Mouse (Mus musculus) cerebral cortex, adult 2 months (tissue): ENCODE measurements around the gene Plrg1.

Experiments used
- WGBS: fragments of 180-500 bp; shearing (Covaris S2); methylation state at CpG from one replicate; pipeline ENCODE4 v1.1.7; 2018; 5-methylcytosine and 5-hydroxymethylcytosine counted together

The Plrg1 gene

DNA sequence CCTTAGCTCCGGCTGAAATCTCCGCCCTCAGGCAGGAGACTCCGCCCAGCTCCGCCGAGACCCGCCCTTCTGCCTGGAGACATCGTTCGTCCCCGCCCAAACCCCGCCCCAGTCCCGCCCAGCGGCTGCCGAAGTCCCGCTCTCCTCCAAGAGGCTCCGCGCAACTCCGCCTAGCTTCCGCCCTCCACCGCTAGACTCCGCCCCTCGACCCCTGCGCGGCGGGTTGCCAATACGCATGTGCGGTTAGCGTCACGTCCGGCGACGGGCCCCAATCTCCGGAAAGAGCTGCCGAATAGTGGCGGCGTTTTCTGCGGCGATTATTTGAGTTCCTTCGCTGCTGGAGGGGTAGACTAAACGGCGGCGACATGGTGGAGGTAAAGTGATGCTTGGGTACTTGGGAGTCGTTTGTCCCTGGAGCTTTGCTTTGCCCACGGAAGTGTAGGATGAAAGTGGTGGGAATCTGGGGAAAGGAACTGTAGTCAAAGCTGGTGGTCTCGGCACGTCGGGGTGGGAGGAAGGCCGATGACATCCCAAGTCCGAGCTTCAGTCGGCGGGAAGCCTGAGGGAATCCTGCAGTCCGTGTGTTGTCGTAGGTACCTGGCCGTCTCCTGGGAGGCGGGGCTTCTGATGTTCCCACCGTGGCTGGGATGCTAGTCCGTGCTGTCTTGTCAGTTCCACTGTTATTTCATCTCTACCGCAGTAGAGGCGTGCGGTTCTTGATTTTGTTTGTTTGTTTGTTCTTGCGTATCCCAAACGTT is at the start of gene Plrg1:
TSS of gene Plrg1 (plus strand) at position 242 of the 758 bp plus-strand sequence.
- under 1% methylated on average over 61 of the region's 61 CpGs for WGBS

DNA sequence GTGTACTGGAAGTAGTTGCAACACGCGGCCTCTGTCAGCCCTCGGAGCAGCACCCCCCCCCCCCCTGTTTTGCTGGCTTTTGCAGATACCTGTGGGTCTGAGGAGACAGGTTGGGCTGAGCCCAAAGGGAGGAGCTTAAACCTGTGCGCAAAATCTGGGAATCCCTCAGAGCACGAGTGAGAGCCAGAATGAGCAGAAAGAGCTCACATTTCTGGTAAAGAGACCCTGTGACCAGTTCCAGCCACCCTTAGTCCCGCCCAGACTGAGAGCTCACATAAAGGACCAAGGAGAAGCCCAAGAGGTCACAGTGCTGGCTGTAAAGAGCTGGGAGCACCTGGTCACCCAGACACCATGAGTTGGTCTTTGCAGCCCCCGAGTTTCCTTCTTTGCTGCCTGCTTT is 47.8 kb upstream of the Plrg1 start, which contains the start of gene Fgg:
TSS of gene Fgg (plus strand) at position 168 of the 400 bp plus-strand sequence.
- WGBS = 71% methylated on average over 7 of the region's 7 CpGs

DNA sequence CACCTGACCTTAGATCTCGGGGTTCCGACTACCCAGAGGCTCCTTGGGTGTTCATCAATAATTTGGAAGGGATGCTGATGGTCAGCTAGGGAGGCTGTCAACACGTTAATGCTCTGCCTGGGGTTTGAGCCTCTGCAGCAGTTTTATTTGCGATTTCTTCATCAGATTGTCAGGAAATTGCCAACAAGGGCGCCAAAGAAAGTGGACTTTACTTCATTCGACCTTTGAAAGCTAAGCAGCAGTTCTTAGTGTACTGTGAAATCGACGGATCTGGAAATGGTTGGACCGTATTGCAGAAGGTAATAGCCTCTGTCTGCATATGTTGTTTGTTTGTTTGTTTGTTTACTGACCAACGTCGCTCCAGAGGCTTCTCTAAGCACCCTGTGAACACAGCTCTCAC is 45.0 kb upstream of the Plrg1 start:
- WGBS = 81% methylated on average over 11 of the region's 11 CpGs

DNA sequence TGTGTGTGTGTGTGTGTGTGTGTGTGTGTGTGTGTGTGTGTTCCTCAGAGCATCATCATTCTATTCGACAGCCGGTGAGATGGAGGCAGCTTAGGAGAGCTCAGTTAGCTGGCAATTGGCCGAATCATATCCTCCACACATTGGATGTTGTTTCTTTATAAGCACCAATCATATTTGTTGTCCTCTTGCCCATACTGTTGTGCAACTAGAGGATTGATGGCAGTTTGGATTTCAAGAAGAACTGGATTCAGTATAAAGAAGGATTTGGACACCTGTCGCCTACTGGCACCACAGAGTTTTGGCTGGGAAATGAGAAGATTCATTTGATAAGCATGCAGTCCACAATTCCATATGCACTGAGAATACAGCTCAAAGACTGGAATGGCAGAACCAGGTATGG is 44.2 kb upstream of the Plrg1 start:
- 85% methylated on average over 4 of the region's 4 CpGs for WGBS

DNA sequence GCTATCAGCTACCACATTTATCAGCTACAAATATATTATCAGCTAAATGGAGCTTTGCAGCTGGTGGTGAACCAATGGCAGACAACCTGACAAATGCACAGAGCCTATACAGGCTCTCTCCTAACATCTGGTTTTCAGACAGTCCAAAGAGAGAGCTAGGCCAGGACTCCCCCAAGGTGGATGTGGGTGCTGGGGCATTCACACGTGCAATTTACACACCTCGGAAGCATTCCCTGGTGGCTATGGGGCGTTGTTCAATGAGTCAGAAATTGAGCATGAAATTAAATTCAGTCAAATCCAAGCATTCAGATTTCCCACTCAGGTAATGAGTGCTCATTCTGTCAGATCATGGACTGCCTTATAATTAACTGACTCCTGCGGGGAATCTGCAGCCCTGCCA is 43.8 kb upstream of the Plrg1 start:
- WGBS = 85% methylated on average over 4 of the region's 4 CpGs

DNA sequence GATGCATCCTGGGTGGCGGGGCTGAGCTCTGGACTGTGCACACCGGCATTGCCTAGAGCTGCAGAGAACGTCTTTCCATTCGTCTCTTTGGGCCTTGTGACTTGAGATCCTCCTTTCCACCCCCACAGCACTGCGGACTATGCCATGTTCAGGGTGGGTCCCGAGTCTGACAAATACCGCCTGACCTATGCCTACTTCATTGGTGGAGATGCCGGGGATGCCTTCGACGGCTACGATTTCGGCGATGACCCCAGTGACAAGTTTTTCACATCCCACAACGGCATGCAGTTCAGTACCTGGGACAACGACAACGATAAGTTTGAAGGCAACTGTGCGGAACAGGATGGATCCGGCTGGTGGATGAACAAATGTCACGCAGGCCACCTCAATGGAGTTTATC is 42.7 kb upstream of the Plrg1 start:
- 94% methylated on average over 19 of the region's 19 CpGs for WGBS

DNA sequence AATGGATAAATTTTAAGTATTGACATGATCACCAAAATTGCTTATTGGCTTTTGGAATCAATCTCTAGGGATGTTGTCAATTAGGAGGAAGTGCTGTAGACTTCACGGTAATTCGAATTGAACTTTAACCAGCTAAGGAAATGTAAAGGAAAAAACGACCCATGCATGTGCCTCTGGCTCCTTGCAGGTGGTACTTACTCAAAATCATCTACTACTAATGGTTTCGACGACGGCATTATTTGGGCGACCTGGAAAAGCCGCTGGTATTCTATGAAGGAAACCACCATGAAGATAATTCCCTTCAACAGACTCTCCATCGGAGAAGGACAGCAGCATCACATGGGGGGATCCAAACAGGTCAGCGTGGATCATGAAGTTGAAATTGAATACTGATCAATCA is 41.4 kb upstream of the Plrg1 start:
- 90% methylated on average over 10 of the region's 10 CpGs for WGBS

DNA sequence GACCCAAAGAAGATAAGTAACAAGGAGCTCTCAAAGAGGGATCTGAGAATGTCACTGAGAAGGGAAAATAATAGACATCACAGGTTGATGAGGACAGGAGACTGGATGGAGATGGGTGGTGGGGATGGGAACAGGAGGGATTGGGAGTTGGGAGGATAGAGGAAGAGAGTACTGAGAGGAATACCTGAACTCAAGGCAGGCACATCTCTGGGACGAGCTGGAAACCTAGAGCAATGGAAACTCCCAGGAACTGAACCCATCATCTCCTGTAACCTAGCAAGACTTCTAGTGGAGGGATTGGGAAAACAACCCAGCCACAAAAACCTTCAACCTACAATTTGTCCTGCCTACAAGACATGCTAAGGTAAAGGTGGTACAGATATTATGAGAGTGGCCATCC is 39.1 kb upstream of the Plrg1 start:
- WGBS = 77% methylated on average over 1 of the region's 1 CpGs

DNA sequence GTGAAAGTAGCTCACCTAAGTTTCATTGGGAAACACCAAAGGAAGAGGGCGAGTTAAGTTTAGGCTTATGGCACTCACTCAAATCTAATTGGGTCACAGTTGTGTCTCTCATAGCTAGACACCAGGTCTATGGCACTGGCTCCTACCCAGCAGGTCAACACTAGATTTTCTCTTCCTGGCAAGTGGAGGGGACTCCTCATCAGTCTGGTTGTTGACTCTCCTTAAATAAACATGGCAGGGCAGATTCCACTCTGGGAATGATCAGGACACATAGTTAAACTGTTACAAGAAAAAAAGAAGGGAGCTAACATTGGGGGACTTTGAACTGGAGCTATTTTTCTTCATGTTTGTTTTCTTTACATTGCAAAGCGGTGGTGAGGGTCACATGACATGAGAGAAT is 34.9 kb upstream of the Plrg1 start:
- WGBS = 89% methylated on average over 2 of the region's 2 CpGs

DNA sequence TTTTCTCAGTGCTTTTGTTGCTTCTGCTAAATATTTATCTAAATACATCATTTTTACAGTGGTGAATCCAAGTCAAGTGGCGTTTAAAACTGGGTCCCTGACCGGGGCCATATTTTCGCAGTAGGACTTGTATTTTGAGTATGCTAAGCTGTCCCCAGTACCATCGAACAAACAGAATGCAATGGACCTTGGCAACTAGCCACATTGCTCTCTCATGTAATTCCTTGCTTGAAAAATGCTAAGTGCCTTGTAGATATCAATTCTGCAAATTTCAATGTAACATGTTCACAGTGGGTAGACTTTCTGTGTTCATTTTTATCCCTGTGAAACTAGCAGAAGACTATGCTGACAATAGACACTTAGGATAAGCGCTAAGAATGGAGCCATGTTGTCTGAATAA is 34.1 kb upstream of the Plrg1 start:
- 83% methylated on average over 5 of the region's 5 CpGs for WGBS

DNA sequence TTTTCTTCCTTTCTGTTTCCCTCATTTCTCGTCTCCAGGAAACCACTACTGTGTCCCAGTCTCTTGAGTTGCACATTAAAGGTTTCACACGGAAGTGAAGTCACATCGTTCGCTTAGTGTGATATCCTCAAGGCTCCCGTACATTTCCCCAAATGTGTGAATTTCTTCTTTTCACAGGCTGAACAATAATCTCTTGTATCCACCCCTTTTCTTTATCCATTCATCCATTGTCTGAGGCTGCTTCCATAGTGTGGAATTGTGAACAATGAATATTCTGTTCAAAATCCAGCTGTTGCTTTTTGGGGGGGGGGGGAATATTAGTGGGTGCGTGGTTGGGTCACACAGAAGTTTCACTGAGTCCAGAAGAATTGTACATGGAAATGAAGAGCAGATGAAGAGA is 30.3 kb upstream of the Plrg1 start:
- WGBS = 74% methylated on average over 6 of the region's 6 CpGs

DNA sequence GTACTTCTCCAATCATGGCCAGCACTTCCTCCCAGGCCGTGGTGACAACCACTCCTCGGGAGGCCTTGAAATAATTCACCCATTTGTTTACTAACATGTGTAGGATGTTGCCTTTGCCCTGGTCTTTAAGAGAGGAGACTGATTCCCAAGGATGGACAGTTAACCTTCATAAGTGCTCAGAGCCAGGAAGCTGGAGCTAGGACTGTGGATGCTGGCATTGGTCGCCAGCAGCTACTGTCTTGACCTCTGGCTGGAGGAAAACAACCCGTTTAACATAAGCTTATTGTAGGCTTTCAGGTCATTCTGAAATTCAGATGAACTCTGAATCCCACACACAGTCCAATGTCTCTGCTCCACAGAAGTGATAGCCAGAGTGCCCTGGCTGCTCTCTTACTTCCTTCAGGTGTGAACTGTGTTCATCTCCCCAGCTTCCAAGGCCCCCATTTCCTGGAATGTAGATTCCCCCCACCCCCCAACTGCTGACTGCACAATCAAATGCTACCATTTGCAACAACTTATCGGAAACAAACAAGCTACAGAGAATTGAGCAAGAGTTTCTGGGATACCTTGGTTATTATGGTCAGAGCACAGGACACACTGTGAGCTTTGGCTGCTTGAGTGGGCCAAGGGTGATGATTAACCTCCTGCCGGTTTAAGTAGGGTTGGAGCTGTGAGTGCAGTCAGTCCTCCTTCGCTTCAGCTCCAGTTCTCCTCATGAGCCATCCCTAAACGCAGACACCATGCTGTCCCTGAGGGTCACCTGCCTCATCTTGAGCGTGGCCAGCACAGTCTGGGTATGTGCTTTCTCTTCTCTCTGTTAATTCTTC is 29.6 kb upstream of the Plrg1 start, which contains the start of gene Fga:
TSS of gene Fga (plus strand) at position 602 of the 827 bp plus-strand sequence.
- 85% methylated on average over 9 of the region's 9 CpGs for WGBS

DNA sequence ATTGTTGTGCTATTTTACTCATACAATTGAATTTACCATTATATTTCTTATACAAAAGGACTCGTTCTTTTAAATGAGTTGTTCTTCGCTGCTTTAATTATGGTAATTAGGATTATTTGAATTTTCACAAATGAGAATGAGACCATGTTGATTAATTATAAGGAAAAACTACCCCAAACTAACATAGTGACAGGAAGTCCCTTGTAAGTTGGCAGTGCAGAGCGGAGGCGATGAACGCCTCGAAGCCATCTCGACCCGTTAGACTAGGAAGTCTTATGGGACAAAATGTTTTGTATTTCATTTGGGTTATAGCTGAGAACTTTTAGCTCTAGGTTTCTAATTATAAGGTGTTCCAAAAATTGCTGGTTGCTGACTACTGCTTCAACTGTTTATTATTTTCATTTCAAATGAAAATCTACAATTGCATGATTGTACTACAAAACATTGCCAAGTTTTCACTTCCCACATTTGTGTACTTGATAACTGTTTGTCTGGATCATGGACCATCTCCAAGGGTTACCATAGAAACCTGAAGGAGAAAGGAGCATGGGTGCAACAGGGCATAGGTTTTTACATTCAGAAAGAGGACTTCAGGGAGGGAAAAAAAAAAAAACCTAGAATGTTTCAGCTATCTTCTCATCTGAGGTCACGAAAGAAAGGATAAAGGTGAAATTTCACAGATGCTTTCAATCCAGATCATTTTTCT is 27.6 kb upstream of the Plrg1 start:
- WGBS = 57% methylated on average over 9 of the region's 9 CpGs

DNA sequence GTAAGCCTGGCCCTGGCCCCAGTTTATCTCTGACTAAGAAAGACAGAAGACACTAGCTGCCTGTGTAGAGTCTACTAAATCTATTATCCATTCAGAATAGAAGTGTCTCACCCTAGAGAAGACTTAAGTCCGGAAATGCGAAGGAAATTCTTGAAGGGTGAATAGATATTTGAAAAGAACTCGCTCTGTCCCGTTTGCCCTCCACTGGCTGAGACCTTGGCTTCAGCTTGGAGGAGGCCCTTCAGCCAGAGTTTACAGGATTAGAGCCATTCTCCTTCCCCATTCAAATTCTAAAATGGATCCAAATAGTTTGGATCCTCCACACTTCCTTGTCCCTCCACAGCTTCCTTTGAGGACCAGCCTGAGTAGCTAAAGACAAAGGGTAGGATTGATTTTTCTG is 25.0 kb upstream of the Plrg1 start:
- 87% methylated on average over 4 of the region's 4 CpGs for WGBS

DNA sequence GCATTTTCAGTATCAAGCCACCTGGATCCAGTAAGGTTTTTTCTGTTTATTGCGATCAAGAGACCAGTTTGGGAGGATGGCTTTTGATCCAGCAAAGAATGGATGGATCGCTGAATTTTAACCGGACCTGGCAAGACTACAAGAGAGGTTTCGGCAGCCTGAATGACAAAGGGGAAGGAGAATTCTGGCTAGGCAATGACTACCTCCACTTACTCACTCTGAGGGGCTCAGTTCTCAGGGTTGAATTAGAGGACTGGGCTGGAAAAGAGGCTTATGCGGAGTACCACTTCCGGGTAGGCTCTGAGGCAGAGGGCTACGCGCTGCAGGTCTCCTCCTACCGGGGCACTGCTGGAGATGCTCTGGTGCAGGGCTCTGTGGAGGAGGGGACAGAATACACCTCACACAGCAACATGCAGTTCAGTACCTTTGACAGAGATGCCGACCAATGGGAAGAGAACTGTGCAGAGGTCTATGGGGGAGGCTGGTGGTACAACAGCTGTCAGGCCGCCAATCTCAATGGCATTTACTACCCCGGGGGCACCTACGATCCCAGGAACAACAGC is 22.5 kb upstream of the Plrg1 start:
- WGBS = 48% methylated on average over 13 of the region's 13 CpGs

DNA sequence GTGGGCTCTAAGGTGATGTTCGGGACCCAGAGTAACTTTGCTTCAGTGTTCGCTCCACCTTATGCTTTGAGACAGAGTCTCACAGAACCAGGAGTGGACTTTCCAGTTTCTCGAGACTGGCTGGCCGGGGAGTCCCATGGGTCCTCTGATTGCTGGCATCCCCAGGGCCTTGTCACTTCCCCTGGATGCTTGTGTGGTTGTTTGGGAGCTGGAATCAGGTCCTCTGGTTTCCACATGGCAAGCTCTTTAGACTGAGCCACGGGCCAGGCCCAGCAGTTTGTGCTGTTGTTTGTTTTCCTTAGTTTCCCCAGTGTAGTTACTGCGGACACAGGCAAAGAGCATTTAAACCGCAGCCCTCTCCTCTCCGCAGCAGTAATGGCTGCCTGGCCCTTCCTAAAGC is 21.5 kb upstream of the Plrg1 start:
- 91% methylated on average over 8 of the region's 8 CpGs for WGBS

DNA sequence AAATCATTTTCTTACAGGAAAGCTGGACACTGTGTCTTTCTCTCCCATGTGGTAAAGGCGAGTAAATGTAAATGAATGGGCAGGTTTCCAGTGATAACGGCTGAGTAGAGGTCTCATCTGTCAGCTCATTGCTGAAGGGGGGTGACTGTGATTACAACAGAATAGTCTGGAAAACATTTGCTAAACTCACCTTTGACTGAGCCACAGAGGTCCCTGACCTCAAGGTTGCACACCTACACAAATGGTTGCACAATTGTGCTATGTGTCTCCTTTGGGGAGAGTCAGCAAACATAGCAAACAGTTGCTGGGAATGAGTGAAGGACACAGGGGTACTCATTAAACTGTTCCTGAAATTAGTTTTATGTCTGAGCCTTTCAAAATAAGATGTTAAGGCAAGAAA is 16.5 kb upstream of the Plrg1 start:
- WGBS = 76% methylated on average over 2 of the region's 2 CpGs

DNA sequence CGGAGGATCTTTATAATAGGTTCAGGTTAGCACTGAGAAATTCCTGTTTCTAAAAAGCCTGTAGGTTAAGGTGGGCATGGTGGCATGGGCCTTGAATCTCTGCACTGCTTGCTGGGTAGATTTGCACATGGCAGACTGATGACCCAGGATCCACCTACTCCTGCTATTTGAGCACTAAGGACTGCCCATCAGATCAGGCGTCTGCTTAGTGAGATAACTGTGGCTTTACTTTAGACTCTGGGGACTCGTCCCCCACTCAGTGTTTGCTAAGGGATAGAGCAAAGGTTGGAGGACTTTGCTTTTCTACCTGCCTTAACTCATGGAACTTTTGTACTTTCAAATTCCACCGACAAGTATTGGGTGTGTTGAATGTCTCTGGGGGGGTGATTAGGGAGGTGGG is 15.7 kb upstream of the Plrg1 start:
- WGBS = 76% methylated on average over 4 of the region's 4 CpGs

DNA sequence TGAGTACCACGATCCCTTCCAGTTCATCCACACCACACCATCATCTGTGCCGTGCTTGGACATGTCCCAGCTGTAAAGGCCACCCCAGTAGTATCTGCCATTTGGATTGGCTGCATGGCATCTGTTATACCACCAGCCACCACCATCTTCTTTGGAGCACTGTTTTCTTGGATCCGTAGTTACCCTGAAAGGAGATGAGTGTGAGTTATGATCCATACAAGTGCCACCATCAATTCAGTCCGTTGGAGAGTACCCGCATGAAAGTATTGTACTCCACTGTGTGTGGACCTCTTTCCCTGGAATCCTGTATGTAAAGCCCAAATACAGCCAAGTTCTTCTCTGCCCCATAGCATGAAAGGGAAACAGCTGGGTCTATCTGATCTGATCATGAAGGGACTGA is 12.9 kb upstream of the Plrg1 start:
- 89% methylated on average over 5 of the region's 5 CpGs for WGBS

DNA sequence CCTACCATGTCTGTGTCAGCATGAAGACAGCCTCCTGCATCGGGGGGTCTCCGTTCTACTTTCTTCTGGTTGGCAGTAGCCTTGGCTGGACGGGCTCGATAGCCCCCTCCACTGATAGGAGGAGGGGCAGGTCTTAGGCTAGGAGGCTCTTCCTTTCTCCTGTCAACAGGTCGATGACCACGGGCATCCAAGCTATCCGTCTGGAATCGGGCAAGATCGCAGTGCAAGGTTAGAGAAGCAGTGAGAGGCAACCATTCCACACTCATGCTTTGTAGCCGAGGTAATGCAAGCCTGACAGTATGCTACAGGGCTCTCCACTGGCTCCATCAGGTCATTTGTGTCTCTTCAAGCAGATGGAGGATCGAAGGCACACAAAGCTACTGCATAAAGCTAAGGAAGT is 8.7 kb upstream of the Plrg1 start:
- WGBS = 90% methylated on average over 11 of the region's 11 CpGs

DNA sequence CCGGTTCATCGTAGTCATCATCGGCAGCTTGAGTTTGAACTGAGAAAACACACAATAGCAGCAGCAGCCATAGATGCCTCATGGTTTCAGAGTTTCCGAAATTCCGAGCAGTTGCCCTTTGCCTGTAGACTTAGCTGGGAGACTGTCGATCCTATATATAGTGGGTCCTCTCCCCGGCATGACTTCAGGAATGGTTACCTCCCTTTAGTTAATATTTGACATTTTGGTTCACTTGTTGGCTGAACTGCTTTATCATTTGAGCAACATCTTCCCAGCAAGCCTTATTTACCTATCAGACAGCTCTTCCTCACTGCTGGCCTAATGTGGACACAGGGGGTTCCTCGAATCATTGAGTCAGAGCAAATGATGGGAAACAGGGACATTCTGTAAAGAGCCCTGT is 5.6 kb upstream of the Plrg1 start, which contains the start of gene Fgb:
TSS of gene Fgb (minus strand) at position 184 of the 400 bp plus-strand sequence.
- WGBS = 89% methylated on average over 8 of the region's 8 CpGs

DNA sequence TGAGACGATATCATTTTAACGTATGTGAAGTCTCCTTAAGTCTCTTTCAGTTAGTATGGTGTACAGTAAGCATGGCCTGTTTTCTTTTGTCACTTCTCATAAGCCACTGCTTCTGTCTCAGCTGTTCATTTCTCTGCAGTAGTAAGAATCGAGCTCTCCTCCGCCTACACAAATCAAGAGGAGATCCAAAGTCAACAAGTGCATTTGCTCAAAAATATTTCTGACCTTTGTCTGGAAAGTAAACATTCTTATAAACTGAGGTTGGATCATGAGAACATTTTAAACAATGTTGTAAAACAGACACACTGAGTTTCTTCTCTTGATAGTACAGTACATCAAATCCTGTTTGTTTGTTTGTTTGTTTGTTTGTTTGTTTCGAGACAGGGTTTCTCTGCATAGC is 4.7 kb upstream of the Plrg1 start:
- WGBS = 78% methylated on average over 5 of the region's 5 CpGs
